Mouse (Mus musculus): ENCODE results near the gene Zrsr1.

DNA sequence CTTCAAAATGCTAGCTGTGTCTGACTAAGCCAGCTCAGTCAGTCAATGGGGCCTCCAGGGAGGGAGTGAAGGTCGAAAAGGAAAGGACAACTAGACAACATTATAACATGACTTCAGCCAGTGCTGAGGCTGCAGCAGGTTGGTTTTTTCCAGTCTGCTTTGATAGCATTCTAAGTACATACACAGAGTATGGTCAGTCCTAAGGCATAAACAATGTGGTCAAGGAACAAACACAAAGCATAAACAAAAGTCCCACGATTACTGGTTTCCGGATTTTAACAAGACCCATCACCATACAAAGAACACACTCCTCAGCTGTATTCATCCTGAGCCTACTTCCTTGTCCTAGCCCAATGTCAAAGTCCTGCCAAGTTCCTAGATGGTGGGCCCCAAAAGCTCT, 13.7 kb downstream of the Zrsr1 start:
- TF ChIP-seq EP300 (IDR thresholded peaks at IDR 0.05; ENCODE audit: low read depth in 1 of 2, low read length in 2 of 2) (no peak), CTCF (IDR thresholded peaks at IDR 0.05 in 2 of 3, conservative IDR thresholded peaks at IDR 0.05 in 1 of 3; ENCODE audit: control insufficient read depth in 1 of 3, insufficient read depth in 1 of 3, low read depth in 2 of 3, low read length in 3 of 3, poor library complexity in 1 of 3, severe bottlenecking in 1 of 3) (no peak), POLR2AphosphoS2 (IDR thresholded peaks at IDR 0.05; ENCODE audit: low read length) (no peak), SIN3A (IDR thresholded peaks at IDR 0.05; ENCODE audit: low read length) (no peak), POLR2A (IDR thresholded peaks at IDR 0.05; ENCODE audit: control insufficient read depth in 1 of 2, insufficient read depth in 1 of 2, low read depth in 1 of 2, low read length in 2 of 2, poor library complexity in 1 of 2) (no peak), ETS1 (IDR thresholded peaks at IDR 0.05; ENCODE audit: low read depth, low read length) (no peak), MEF2A (IDR thresholded peaks at IDR 0.05; ENCODE audit: extremely low read depth, insufficient replicate concordance, low read depth, low read length, poor library complexity, severe bottlenecking) (no peak), MYC (IDR thresholded peaks at IDR 0.05; ENCODE audit: low read depth, low read length) (no peak), MAFK (IDR thresholded peaks at IDR 0.05; ENCODE audit: borderline replicate concordance, low read depth, low read length) (no peak), NELFE (IDR thresholded peaks at IDR 0.05; ENCODE audit: low read depth, low read length) (no peak), TCF12 (IDR thresholded peaks at IDR 0.05; ENCODE audit: low read depth, low read length) (no peak), MAX (IDR thresholded peaks at IDR 0.05; ENCODE audit: low read length) (no peak), TBP (IDR thresholded peaks at IDR 0.05; ENCODE audit: low read depth, low read length) (no peak), GATA1 (IDR thresholded peaks at IDR 0.05; ENCODE audit: low read depth, low read length) (no peak)

Measured in MEL (cell line).